Mouse (Mus musculus) CH12.LX (cell line): ENCODE measurements around the gene Fpgs. TPM values are rescaled to one million over a fixed set of nuclear protein-coding genes. Genes with fewer than 3 reads are reported as not detected.

ENCODE experiments used
- DNase-seq: peaks from one replicate; pipeline ENCODE4 v3.0.0-alpha.2; 2013; ENCODE audit errors: extremely low read depth
- H3K27ac ChIP-seq: 2 replicates; pipeline ENCODE4 v1.5.1; 2012; ENCODE audit warnings: low read depth, mild to moderate bottlenecking, control low read depth, moderate library complexity; ENCODE audit not compliant: insufficient read depth
- H3K27me3 ChIP-seq: replicated peaks from 2 replicates; pipeline ENCODE3; 2012; ENCODE audit warnings: inconsistent platforms
- H3K36me3 ChIP-seq, 2 experiments: replicated peaks in 1 of 2; 2 replicates each; pipeline versions ENCODE3 to v1.6.1; 2012; ENCODE audit warnings: inconsistent platforms in 1 of 2, low read length in 1 of 2, mild to moderate bottlenecking in 1 of 2, mixed read lengths in 1 of 2, moderate library complexity in 1 of 2; ENCODE audit not compliant: control insufficient read depth in 1 of 2, insufficient read depth in 1 of 2
- H3K4me1 ChIP-seq, 2 experiments: 2 replicates each; pipeline ENCODE4 v1.6.1; 2012; ENCODE audit warnings: inconsistent platforms in 1 of 2, moderate library complexity in 1 of 2; ENCODE audit not compliant: insufficient read depth in 2 of 2, control insufficient read depth in 1 of 2
- H3K4me2 ChIP-seq: 2 replicates; pipeline ENCODE4 v1.6.1; 2012; ENCODE audit warnings: low read depth, mild to moderate bottlenecking, control low read depth; ENCODE audit not compliant: poor library complexity, insufficient read depth, severe bottlenecking
- H3K4me3 ChIP-seq, 3 experiments: fragments of 150-350 bp in 1 of 3; sonication (generic) in 1 of 3; replicated peaks in 1 of 3; 2 replicates each; pipeline versions ENCODE3 to v1.5.1; 2011 to 2012; ENCODE audit warnings: low read depth in 2 of 3, low read length in 2 of 3, mild to moderate bottlenecking in 2 of 3, moderate library complexity in 2 of 3, control low read depth in 1 of 3, improper control_type of control experiment in 1 of 3, inconsistent platforms in 1 of 3, mixed read lengths in 1 of 3; ENCODE audit not compliant: poor library complexity in 1 of 3
- H3K79me2 ChIP-seq: replicated peaks from 2 replicates; pipeline ENCODE4 v1.6.1; 2012; ENCODE audit warnings: mild to moderate bottlenecking, moderate library complexity; ENCODE audit not compliant: control insufficient read depth, poor library complexity, insufficient read depth, severe bottlenecking; ENCODE audit errors: extremely low read depth
- H3K9ac ChIP-seq: 2 replicates; pipeline ENCODE4 v1.6.1; 2012; ENCODE audit warnings: low read depth, mild to moderate bottlenecking, control low read depth, moderate library complexity; ENCODE audit not compliant: insufficient read depth
- H3K9me3 ChIP-seq: replicated peaks from 2 replicates; pipeline ENCODE3; 2012; ENCODE audit warnings: low read length, inconsistent platforms, mixed read lengths
- CHD1 ChIP-seq: IDR thresholded peaks from 2 replicates; pipeline ENCODE4 v1.6.1; 2012; ENCODE audit warnings: low read depth, low read length, improper control_type of control experiment, inconsistent platforms
- EP300 ChIP-seq: IDR thresholded peaks from 2 replicates; pipeline ENCODE4 v1.6.1; 2011; ENCODE audit warnings: low read length, improper control_type of control experiment
- HCFC1 ChIP-seq: IDR thresholded peaks from 2 replicates; pipeline ENCODE4 v1.6.1; 2012; ENCODE audit warnings: low read depth, mild to moderate bottlenecking, inconsistent platforms, low read length, improper control_type of control experiment
- JUN ChIP-seq: IDR thresholded peaks from 2 replicates; pipeline ENCODE4 v1.6.1; 2011; ENCODE audit warnings: low read depth, mild to moderate bottlenecking, low read length, improper control_type of control experiment, moderate library complexity; ENCODE audit not compliant: insufficient read depth
- JUND ChIP-seq: conservative IDR thresholded peaks from 2 replicates; pipeline ENCODE4 v1.6.1; 2011; ENCODE audit warnings: low read depth, low read length, improper control_type of control experiment
- MAZ ChIP-seq: IDR thresholded peaks from 2 replicates; pipeline ENCODE4 v1.6.1; 2012; ENCODE audit warnings: low read depth, mild to moderate bottlenecking, inconsistent platforms, low read length, improper control_type of control experiment, moderate library complexity
- MYC ChIP-seq: IDR thresholded peaks from 2 replicates; pipeline ENCODE4 v1.6.1; 2011; ENCODE audit warnings: low read depth, mild to moderate bottlenecking, improper control_type of control experiment, low read length
- NELFE ChIP-seq: IDR thresholded peaks from 2 replicates; pipeline ENCODE4 v1.6.1; 2011; ENCODE audit warnings: low read depth, low read length, improper control_type of control experiment
- NRF1 ChIP-seq: IDR thresholded peaks from 2 replicates; pipeline ENCODE4 v1.6.1; 2014; ENCODE audit warnings: low read depth, mild to moderate bottlenecking, inconsistent platforms, low read length, improper control_type of control experiment, moderate library complexity
- PAX5 ChIP-seq: IDR thresholded peaks from 2 replicates; pipeline ENCODE4 v1.6.1; 2012; ENCODE audit warnings: low read length, inconsistent platforms, mixed read lengths
- POLR2AphosphoS2 ChIP-seq: IDR thresholded peaks from 2 replicates; pipeline ENCODE4 v1.6.1; 2011; ENCODE audit warnings: low read depth, low read length, improper control_type of control experiment
- RAD21 ChIP-seq: IDR thresholded peaks from 2 replicates; pipeline ENCODE4 v1.6.1; 2011; ENCODE audit warnings: low read depth, mild to moderate bottlenecking, low read length, improper control_type of control experiment, moderate library complexity
- RCOR1 ChIP-seq: conservative IDR thresholded peaks from 2 replicates; pipeline ENCODE4 v1.6.1; 2012; ENCODE audit warnings: low read depth, mild to moderate bottlenecking, inconsistent platforms, low read length, improper control_type of control experiment
- SIN3A ChIP-seq: IDR thresholded peaks from 2 replicates; pipeline ENCODE4 v1.6.1; 2012; ENCODE audit warnings: low read length, improper control_type of control experiment, inconsistent platforms
- SMC3 ChIP-seq: IDR thresholded peaks from 2 replicates; pipeline ENCODE4 v1.6.1; 2011; ENCODE audit warnings: low read depth, low read length, improper control_type of control experiment
- TBP ChIP-seq: conservative IDR thresholded peaks from 2 replicates; pipeline ENCODE4 v1.6.1; 2011; ENCODE audit warnings: low read depth, low read length, improper control_type of control experiment
- TCF12 ChIP-seq: IDR thresholded peaks from 2 replicates; pipeline ENCODE4 v1.6.1; 2014; ENCODE audit warnings: low read depth, mild to moderate bottlenecking, inconsistent platforms, low read length, improper control_type of control experiment
- ZMIZ1 ChIP-seq: IDR thresholded peaks from 2 replicates; pipeline ENCODE4 v1.6.1; 2012; ENCODE audit warnings: low read depth, mild to moderate bottlenecking, inconsistent platforms, low read length, improper control_type of control experiment
- ZNF384 ChIP-seq: IDR thresholded peaks from 2 replicates; pipeline ENCODE4 v1.6.1; 2012; ENCODE audit warnings: low read depth, low read length, improper control_type of control experiment, inconsistent platforms
- dilution Hi-C: fragments of 300-500 bp; cut with MboI; formaldehyde crosslinking; loops from 2 replicates; pipeline ENCODE4 v1.14.3; 2020; ENCODE audit warnings: low sequenced_read_pairs; ENCODE audit not compliant: extremely low pct_unique_long_range_greater_than_20kb, extremely low pct_ligation_motif_present
- in situ Hi-C: fragments of 300-500 bp; cut with MboI; formaldehyde crosslinking; loops from 3 replicates; pipeline ENCODE4 v1.14.3; 2019; ENCODE audit warnings: low sequenced_read_pairs, low pct_ligation_motif_present, low pct_unique_long_range_greater_than_20kb, mixed read lengths
- polyA plus RNA-seq: library from polyadenylated mRNA; unstranded; fragments of >175 nt; gene quantifications from 2 replicates; pipeline ENCODE4 v1.2.1, GENCODE M21; 2012; ENCODE audit warnings: low read depth; ENCODE audit not compliant: insufficient read length
- total RNA-seq, 2 experiments: library from RNA; depleted of rRNA; stranded (reverse); fragments of 300-350 nt in 1 of 2; fragments of >200 nt in 1 of 2; gene quantifications; 2 replicates each; pipeline ENCODE4 v1.2.3; 2012 to 2014

Gene Fpgs
- total and polyA plus RNA-seq, 3 experiments: 31.8 to 59.2 (median 41.8) TPM

DNA sequence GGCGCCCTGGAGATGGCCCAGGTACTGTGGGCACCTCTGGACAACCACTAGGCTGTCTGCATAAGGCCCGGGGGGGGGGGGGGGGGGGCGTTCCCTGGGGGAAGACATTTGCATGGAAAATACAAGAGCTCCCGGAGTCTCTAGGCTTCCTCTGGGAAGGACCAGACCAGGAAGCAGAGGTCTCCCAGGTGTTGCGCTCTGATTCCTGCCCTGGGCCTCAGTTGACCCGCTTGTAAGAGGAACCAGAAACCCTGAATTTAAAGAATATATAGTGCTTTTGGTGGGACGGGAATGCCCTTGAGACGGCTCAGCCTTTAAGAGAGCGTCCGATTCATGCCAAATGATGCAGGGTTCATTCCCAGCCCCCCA, 47.7 kb upstream of the Fpgs start:
- Histone ChIP-seq H3K4me3 (no peak overlapping the region), H3K79me2 (no peaks in the 10 kb centered on the region), H3K27ac (no peak overlapping the region), H3K4me1 (peaks cover 0 to 17% of the 10 kb centered on the region in 2 experiments; a peak in 1 of 4 replicates), H3K9ac (no peak overlapping the region), H3K36me3 (peaks cover 63 to 84% of the 10 kb centered on the region in 2 experiments), H3K27me3 (no peaks in the 10 kb centered on the region), H3K9me3 (no peaks in the 10 kb centered on the region), H3K4me2 (no peak overlapping the region)
- TF ChIP-seq TBP: no peak
- TF ChIP-seq MYC: no peak
- no peak for TF ChIP-seq ZNF384
- TF ChIP-seq JUND: no peak
- no peak for TF ChIP-seq RCOR1
- TF ChIP-seq HCFC1: no peak
- no peak for TF ChIP-seq EP300
- no peak for TF ChIP-seq ZMIZ1
- no peak for TF ChIP-seq RAD21
- no peak for TF ChIP-seq SIN3A
- no peak for TF ChIP-seq NRF1
- no peak for TF ChIP-seq TCF12
- DNase-seq: no peak
- in situ Hi-C loops (no loop called here), dilution Hi-C loops (no loop called here)

DNA sequence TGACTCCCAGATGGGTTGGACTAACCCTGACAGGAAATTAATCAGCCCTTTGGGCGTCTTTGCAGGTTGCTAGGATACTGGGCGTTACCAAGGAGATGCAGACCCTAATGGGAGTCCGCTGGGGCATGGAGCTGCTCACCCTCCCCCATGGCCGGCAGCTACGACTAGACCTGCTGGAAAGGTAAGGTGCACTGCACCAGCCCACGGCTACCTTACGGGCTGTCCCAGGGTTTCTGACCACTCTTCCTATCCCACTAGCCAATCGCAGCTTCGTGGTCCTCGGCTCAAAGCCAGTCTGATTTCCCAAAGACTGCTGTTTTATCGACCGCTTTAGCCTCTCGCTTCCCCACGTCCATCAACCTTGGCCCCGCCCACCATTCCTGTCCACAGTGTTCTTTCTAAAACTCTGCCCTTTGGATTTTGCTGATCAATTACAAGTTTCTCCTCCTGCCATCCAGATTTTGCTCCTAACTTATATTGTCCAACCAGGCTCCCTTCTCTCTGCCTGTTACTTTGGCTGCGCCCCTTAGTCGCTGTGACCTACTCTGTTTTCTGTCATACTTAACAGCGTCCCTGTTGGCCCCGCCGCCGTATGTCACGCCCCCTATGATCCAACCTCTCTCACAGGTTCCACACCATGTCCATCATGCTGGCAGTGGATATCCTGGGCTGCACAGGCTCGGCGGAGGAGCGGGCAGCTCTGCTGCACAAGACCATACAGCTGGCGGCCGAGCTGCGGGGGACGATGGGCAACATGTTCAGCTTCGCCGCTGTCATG, 47.1 kb upstream of the Fpgs start:
- dilution Hi-C loops (no loop called here), in situ Hi-C loops (no loop called here)
- no peak overlapping the region for H3K27ac ChIP-seq
- peaks cover 0 to 17% of the 10 kb centered on the region in 2 experiments; a peak in 1 of 4 replicates for H3K4me1 ChIP-seq
- H3K4me2 ChIP-seq: no peak overlapping the region
- peaks cover 69 to 89% of the 10 kb centered on the region in 2 experiments for H3K36me3 ChIP-seq
- H3K27me3 ChIP-seq: no peaks in the 10 kb centered on the region
- TF ChIP-seq NELFE (no peak), JUN (no peak), SIN3A (no peak), POLR2AphosphoS2 (no peak), RCOR1 (no peak), CHD1 (no peak), MAZ (no peak), PAX5 (no peak), SMC3 (no peak)
- no peak for DNase-seq
- H3K9me3 ChIP-seq: no peaks in the 10 kb centered on the region
- H3K4me3 ChIP-seq: no peak overlapping the region
- H3K79me2 ChIP-seq: no peaks in the 10 kb centered on the region
- H3K9ac ChIP-seq: no peak overlapping the region
